8 mouse cellular contexts compared by ENCODE assay signal in the genomic region with DNA sequence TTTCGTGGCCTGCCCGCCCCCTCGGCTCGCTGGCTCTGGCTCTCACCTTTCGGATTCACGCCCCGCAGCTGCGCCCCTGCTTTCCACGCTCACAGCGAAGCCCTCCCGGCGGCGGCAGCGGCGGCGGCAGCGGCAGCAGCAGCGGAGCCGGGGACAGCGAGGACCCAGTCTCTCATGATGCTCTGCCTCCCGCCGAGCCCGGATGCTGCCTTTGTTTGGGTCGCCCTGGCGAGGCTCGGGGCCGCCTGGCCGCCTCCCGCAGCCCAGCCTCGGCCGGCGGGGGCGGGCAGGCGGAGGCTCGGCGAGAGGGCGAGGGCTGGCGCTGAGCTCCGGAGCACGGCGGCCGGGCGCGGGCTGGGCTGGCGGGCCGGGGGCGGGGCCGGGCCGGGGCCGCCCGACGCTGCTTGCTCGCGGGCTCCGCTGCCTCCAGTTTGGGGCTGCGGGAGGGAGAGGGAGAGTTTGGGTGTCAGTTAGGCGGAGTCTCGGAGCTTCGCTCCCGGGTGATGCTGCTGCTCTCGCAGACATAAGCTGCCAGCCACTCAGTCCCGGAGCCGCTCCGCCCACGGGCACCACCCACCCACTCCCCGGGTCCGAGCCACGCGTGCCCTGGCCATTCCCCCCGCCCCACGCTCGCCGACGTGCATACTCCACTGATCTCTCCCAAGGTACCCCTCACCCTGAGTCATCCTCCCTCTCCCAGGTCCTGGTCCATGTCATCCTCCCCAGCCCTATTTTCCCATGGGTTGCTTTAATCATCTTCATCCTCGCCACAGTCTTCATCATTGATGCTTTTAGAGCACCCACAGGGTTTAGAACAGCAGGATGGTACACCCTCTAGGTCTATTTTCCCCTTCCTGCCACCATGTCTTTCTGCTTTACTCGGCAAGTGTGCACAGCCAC. TPM values are rescaled to one million over a fixed set of nuclear protein-coding genes. Genes with fewer than 3 reads are reported as not detected.
DNase-seq lines count a peak whose midpoint lies in the region; ATAC-seq lines count a peak whose summit lies in the region.

Rims1 (minus strand) TSS at position 269 of the 900 bp plus-strand sequence.

- WGBS in liver, embryonic 12.5 days (ENCODE audit: insufficient replicate concordance): 1% methylated on average over 74 of the region's 76 CpGs
- WGBS in neural tube, embryonic 12.5 days: 2% methylated on average over 75 of the region's 76 CpGs

- peaks cover 29% of the 10 kb centered on the region for H3K27me3 ChIP-seq in liver, embryonic 12.5 days (replicated peaks)
- 0 out of 2 replicates have a peak, but pooled peaks cover 2% of the 10 kb centered on the region for H3K27me3 ChIP-seq in neural tube, embryonic 12.5 days (replicated peaks)

- H3K9ac ChIP-seq in liver, embryonic 12.5 days: no peak within 1 kb of the TSS
- peak within 1 kb of the TSS; percentile 81 for H3K9ac ChIP-seq in neural tube, embryonic 12.5 days

- DNase-seq in thymus, postnatal 0 days (ENCODE audit: low spot score): peak; percentile 15
- DNase-seq in thymus, postnatal 25 days: no peak
- peak; percentile 63 for DNase-seq in embryo, embryonic 9.5 days (ENCODE audit: extremely low spot score)
- peak; percentile 56 for DNase-seq in kidney, postnatal 10 days
- DNase-seq in urinary bladder, postnatal 14 days (ENCODE audit: low spot score): peak; percentile 24

- peak; percentile 61 for ATAC-seq in granulocyte monocyte progenitor cell, adult 5-6 weeks (replicated peaks; ENCODE audit: poor library complexity, severe bottlenecking)
- ATAC-seq in liver, embryonic 12.5 days: peak; percentile 52; the same call in 1 of the 2 replicates
- peak; percentile 88 for ATAC-seq in neural tube, embryonic 12.5 days (ENCODE audit: low FRiP score, low read depth)

- peak within 1 kb of the TSS; percentile 68 for H3K4me2 ChIP-seq in liver, embryonic 12.5 days
- H3K4me2 ChIP-seq in neural tube, embryonic 12.5 days (replicated peaks): peak within 1 kb of the TSS; percentile 70

- no peaks in the 10 kb centered on the region for H3K9me3 ChIP-seq in liver, embryonic 12.5 days (replicated peaks)
- H3K9me3 ChIP-seq in neural tube, embryonic 12.5 days: no peaks in the 10 kb centered on the region

- H3K4me1 ChIP-seq in liver, embryonic 12.5 days: peaks cover 5% of the 10 kb centered on the region; the same call in 1 of the 2 replicates
- peaks cover 3% of the 10 kb centered on the region; the same call in 1 of the 2 replicates for H3K4me1 ChIP-seq in neural tube, embryonic 12.5 days

- H3K4me3 ChIP-seq in liver, embryonic 12.5 days: peak within 1 kb of the TSS; percentile 53
- peak within 1 kb of the TSS; percentile 76 for H3K4me3 ChIP-seq in neural tube, embryonic 12.5 days

- no peak within 1 kb of the TSS for H3K27ac ChIP-seq in liver, embryonic 12.5 days
- H3K27ac ChIP-seq in neural tube, embryonic 12.5 days: peak within 1 kb of the TSS; percentile 76

- H3K36me3 ChIP-seq in liver, embryonic 12.5 days: no peaks in the 10 kb centered on the region
- no peaks in the 10 kb centered on the region for H3K36me3 ChIP-seq in neural tube, embryonic 12.5 days

RNA-seq across cellular contexts. Expression of gene Rims1, which starts in this region (rescaled TPM):
- 0.08 and 0.10 TPM in 2 replicates for polyA plus RNA-seq in thymus, postnatal 0 days (2015; fragmentation: Nextera tagmentation; extraction: Ambion mirVana)
- not detected in 2 replicates for total RNA-seq in granulocyte monocyte progenitor cell, adult 5-6 weeks (2014; fragmentation: Nextera tagmentation)
- total RNA-seq in granulocyte monocyte progenitor cell, adult 5-6 weeks (2017): not detected in 2 replicates
- polyA plus RNA-seq in liver, embryonic 12.5 days (2016; fragmentation: Nextera tagmentation; extraction: Ambion mirVana): 0.23 and 0.24 TPM in 2 replicates
- 6.9 and 10.0 TPM in 2 replicates for polyA plus RNA-seq in neural tube, embryonic 12.5 days (2016; fragmentation: Nextera tagmentation; extraction: Ambion mirVana)

Comparison
In these comparisons a context has a peak if more than half of its experiments do, and no peak if none do; other contexts are left out.
1. Peak in DNase-seq in thymus, postnatal 0 days; RNA of the gene not detected or under 1 TPM.
2. Peak in ATAC-seq in granulocyte monocyte progenitor cell, adult 5-6 weeks; RNA of the gene not detected or under 1 TPM.
3. Peak in ATAC-seq, H3K4me3 ChIP-seq and H3K4me2 ChIP-seq in liver, embryonic 12.5 days; RNA of the gene not detected or under 1 TPM.